Mouse (Mus musculus) liver, embryonic 15.5 days (tissue): ENCODE results near the gene Mdga1. TPM values are rescaled to one million over a fixed set of nuclear protein-coding genes. Genes with fewer than 3 reads are reported as not detected.
A peak's percentile ranks its signal among the peaks of the same experiment; 100 is the strongest.

ENCODE experiments used
- ATAC-seq: fragments of 200-750 bp; cut with Nextera tagmentation; 2 replicates; pipeline ENCODE4 v1.8.0; 2017; ENCODE audit warnings: moderate number of reproducible peaks, mild to moderate bottlenecking, moderate library complexity; ENCODE audit not compliant: insufficient read depth
- H3K27ac ChIP-seq: fragments of 300-500 bp; sonication (generic); replicated peaks from 2 replicates; pipeline ENCODE4 v1.5.1; 2015; ENCODE audit warnings: mild to moderate bottlenecking, inconsistent platforms
- H3K27me3 ChIP-seq: fragments of 300-500 bp; sonication (generic); 2 replicates; pipeline ENCODE4 v1.6.1; 2015; ENCODE audit warnings: mild to moderate bottlenecking, inconsistent platforms
- H3K36me3 ChIP-seq: fragments of 300-500 bp; sonication (generic); replicated peaks from 2 replicates; pipeline ENCODE4 v1.6.1; 2015; ENCODE audit warnings: moderate library complexity, mild to moderate bottlenecking, inconsistent platforms
- H3K4me1 ChIP-seq: fragments of 300-500 bp; sonication (generic); replicated peaks from 2 replicates; pipeline ENCODE4 v1.6.1; 2015; ENCODE audit warnings: inconsistent platforms
- H3K4me2 ChIP-seq: fragments of 300-500 bp; sonication (generic); 2 replicates; pipeline ENCODE4 v1.6.1; 2015; ENCODE audit warnings: moderate library complexity, mild to moderate bottlenecking, inconsistent platforms
- H3K4me3 ChIP-seq: fragments of 300-500 bp; sonication (generic); replicated peaks from 2 replicates; pipeline ENCODE4 v1.5.1; 2015; ENCODE audit warnings: mild to moderate bottlenecking, inconsistent platforms
- H3K9ac ChIP-seq: fragments of 300-500 bp; sonication (generic); 2 replicates; pipeline ENCODE4 v1.6.1; 2015; ENCODE audit warnings: moderate library complexity, mild to moderate bottlenecking, inconsistent platforms
- H3K9me3 ChIP-seq: fragments of 300-500 bp; sonication (generic); replicated peaks from 2 replicates; pipeline ENCODE4 v1.6.1; 2016; ENCODE audit warnings: inconsistent platforms
- WGBS: fragments of 180-500 bp; shearing (Covaris S2); methylation state at CpG from one replicate; pipeline ENCODE4 v1.1.7; 2015; ENCODE audit warnings: mixed read lengths; ENCODE audit not compliant: insufficient replicate concordance; 5-methylcytosine and 5-hydroxymethylcytosine counted together
- polyA plus RNA-seq: library from polyadenylated mRNA; unstranded; fragments of >200 nt; fragmentation: Nextera tagmentation; extraction: Ambion mirVana; gene quantifications from 2 replicates; pipeline ENCODE4 v1.2.1, GENCODE M21; 2015

Gene Mdga1
- polyA plus RNA-seq, 1 experiment from 2014 or later = 1.1 TPM

GRCm38 (mm10) chr17:29950574-29950973 lies 19.3 kb downstream of the Mdga1 start:
- no peaks in the 10 kb centered on the region for H3K36me3 ChIP-seq
- H3K9ac ChIP-seq = no peak overlapping the region
- no peaks in the 10 kb centered on the region for H3K9me3 ChIP-seq
- WGBS = 67% methylated on average over 8 of the region's 8 CpGs
- H3K4me2 ChIP-seq = no peak overlapping the region
- no peak overlapping the region for H3K4me3 ChIP-seq
- H3K27me3 ChIP-seq = 0 out of 2 replicates have a peak, but pooled peaks cover 3% of the 10 kb centered on the region
- no peak for ATAC-seq
- H3K27ac ChIP-seq = no peak overlapping the region
- H3K4me1 ChIP-seq = no peaks in the 10 kb centered on the region

DNA sequence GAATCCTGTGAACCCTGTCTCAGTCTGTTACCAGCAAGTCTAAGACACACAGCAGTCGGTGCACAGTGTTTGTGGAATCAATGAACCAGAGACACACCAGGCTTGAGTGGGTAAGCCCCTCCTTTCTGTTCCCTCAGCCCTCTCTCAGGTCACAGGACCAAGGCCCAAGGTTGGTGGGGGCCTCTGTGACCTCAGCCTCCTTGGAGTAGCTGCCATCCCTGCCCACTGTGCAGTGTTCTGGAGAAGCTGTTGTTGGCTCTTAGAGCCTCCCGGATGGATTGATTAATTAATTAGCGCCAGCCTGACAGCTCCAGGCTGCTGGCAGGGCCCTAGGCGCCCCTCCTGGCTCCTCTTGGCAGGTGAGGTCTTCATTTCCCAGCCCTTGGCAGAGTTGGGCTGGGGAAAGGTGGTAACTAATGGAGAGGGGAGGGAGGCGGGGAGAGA lies 22.6 kb downstream of the Mdga1 start:
- no peak overlapping the region for H3K4me3 ChIP-seq
- 0 out of 2 replicates have a peak, but pooled peaks cover 3% of the 10 kb centered on the region for H3K27me3 ChIP-seq
- no peak overlapping the region for H3K9ac ChIP-seq
- no peaks in the 10 kb centered on the region for H3K4me1 ChIP-seq
- no peak for ATAC-seq
- no peak overlapping the region for H3K4me2 ChIP-seq
- WGBS = 49% methylated on average over 5 of the region's 5 CpGs
- no peaks in the 10 kb centered on the region for H3K36me3 ChIP-seq
- no peaks in the 10 kb centered on the region for H3K9me3 ChIP-seq
- H3K27ac ChIP-seq = no peak overlapping the region

GRCm38 (mm10) chr17:29944376-29944775 lies 25.5 kb downstream of the Mdga1 start:
- Histone ChIP-seq H3K27me3 (peaks cover 8% of the 10 kb centered on the region; the same call in 1 of the 2 replicates), H3K9ac (no peak overlapping the region), H3K9me3 (no peaks in the 10 kb centered on the region), H3K4me1 (no peaks in the 10 kb centered on the region), H3K4me3 (no peak overlapping the region), H3K4me2 (no peak overlapping the region), H3K36me3 (no peaks in the 10 kb centered on the region), H3K27ac (no peak overlapping the region)
- no peak for ATAC-seq
- WGBS = 55% methylated on average over 11 of the region's 11 CpGs

GRCm38 (mm10) chr17:29939011-29939410 lies 30.9 kb downstream of the Mdga1 start:
- ATAC-seq = no peak
- H3K27ac ChIP-seq = no peak overlapping the region
- H3K27me3 ChIP-seq = peaks cover 6% of the 10 kb centered on the region; the same call in 1 of the 2 replicates
- WGBS = 74% methylated on average over 5 of the region's 5 CpGs
- H3K9ac ChIP-seq = no peak overlapping the region
- H3K4me2 ChIP-seq = no peak overlapping the region
- no peaks in the 10 kb centered on the region for H3K36me3 ChIP-seq
- H3K4me3 ChIP-seq = no peak overlapping the region
- no peaks in the 10 kb centered on the region for H3K4me1 ChIP-seq
- H3K9me3 ChIP-seq = no peaks in the 10 kb centered on the region

DNA sequence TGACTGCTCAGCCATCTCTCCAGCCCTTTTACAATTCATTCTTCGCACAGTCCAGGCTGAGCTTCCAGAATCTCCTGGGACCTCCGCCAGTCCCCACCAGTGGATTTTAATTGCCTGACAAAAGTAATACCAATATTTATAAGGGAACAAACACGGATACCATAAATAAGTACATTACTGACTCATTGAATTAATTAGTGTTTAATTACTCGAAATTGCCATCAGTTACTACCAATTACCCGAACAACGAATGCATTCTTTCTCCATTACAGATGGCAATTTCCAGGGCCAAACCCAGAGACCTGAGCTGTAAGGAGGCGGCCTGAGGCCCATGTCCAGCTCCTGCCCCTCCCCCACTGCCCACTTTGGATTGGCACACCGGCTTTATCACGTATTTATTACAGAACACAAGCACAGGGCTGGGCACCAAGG lies 32.5 kb downstream of the Mdga1 start:
- 65% methylated on average over 9 of the region's 9 CpGs for WGBS
- H3K27me3 ChIP-seq = peaks cover 10% of the 10 kb centered on the region; the same call in 1 of the 2 replicates
- ATAC-seq = no peak
- no peak overlapping the region for H3K4me3 ChIP-seq
- H3K4me1 ChIP-seq = no peaks in the 10 kb centered on the region
- no peaks in the 10 kb centered on the region for H3K9me3 ChIP-seq
- no peak overlapping the region for H3K9ac ChIP-seq
- no peak overlapping the region for H3K4me2 ChIP-seq
- no peaks in the 10 kb centered on the region for H3K36me3 ChIP-seq
- H3K27ac ChIP-seq = no peak overlapping the region

DNA sequence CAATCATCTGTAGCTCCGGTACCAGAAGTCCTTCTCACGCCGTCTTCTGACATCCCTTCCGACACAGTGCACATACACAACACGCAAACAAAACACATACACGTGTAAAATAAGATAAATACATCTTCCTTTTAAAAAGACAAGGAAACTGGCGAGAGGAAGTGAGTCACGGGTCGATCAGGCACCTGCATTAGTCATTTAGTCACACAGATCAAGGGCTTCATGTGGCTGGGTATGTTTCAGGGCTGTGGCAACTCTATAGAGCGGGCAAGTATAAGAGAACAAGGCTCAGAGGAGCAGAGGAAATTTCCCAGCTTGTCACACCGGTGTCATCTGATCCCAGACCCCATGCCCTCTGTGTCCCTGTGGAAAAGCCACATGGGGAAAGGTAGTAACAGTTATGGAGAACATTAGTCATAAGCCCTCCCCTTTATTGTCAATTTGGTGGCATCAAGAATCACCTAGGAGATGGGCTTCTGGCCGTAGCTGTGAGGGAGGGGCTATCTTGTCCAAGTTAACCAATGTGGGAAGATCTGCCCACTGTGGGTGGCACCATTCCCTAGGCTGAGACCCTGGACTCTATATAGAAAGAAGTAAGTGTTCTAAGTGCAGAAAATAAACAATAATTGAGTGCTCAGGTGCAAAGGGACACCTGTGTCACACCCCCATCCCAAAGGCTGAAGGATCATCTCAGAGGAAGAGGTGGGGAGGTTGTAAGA lies 35.6 kb downstream of the Mdga1 start:
- Histone ChIP-seq H3K27ac (no peak overlapping the region), H3K9ac (no peak overlapping the region), H3K27me3 (peaks cover 16% of the 10 kb centered on the region), H3K4me2 (no peak overlapping the region), H3K4me3 (no peak overlapping the region), H3K9me3 (no peaks in the 10 kb centered on the region), H3K4me1 (no peaks in the 10 kb centered on the region; the same call in 1 of the 2 replicates), H3K36me3 (no peaks in the 10 kb centered on the region)
- 64% methylated on average over 12 of the region's 12 CpGs for WGBS
- no peak for ATAC-seq

DNA sequence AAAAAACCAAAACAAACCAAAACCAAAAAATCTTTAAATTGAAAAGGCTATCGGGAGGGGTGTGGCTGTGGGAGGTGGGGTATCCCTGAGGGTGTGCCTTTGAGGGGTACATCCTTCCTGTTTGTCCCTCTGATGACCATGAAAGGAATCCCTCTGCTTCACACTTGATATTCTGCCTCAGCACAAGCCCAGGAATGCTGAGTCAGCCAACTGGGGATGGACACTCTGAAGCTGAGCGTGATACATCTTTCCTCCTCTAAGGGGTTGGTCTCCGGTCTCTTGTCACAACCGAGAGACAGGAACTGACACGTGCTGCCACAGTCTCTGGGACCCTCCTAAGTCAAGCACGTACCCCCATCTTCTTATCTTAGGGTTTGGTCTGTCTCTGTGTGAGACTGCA lies 37.1 kb downstream of the Mdga1 start:
- H3K9me3 ChIP-seq = no peaks in the 10 kb centered on the region
- H3K4me3 ChIP-seq = no peak overlapping the region
- no peak for ATAC-seq
- H3K4me2 ChIP-seq = no peak overlapping the region
- peaks cover 22% of the 10 kb centered on the region for H3K27me3 ChIP-seq
- WGBS = 43% methylated on average over 6 of the region's 6 CpGs
- no peak overlapping the region for H3K9ac ChIP-seq
- H3K36me3 ChIP-seq = no peaks in the 10 kb centered on the region
- H3K27ac ChIP-seq = no peak overlapping the region
- peaks cover 11% of the 10 kb centered on the region for H3K4me1 ChIP-seq

DNA sequence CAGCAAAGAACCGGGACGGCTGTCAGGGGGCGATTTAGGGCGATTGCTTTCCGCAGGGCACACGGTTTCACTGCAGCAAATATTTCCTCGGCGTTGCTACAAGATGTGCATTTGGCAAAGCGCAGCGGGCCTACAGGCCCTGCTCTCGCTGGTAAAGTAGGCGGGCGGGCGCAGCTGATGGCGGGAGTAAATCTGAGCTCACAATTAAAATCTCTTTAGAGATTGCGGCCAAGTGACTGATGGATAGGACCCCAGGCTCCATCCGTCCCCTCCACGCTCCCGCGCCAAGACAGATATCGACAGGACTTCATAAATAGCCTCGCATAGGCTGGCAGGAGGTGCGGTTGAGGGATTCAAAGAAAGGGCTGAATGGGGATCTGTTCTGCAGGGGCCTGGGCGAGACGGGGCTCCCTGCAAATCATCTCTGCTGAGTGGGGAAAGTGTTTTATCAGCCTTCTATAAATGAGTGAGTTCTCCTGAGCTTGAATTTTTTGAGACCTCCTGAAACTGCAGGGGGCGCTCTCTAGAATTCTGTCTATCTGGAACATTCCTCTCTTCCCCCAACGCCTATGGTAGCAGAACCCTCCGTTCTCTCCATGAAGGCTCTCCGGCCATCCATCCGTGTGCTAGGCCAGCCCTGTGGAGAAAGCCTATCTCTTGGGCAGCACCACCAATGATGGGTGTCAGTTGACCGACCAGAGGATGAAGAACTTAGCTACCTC lies 38.5 kb downstream of the Mdga1 start:
- Histone ChIP-seq H3K4me3 (no peak overlapping the region), H3K4me2 (no peak overlapping the region), H3K27ac (no peak overlapping the region), H3K4me1 (peaks cover 11% of the 10 kb centered on the region), H3K9ac (no peak overlapping the region), H3K27me3 (peaks cover 33% of the 10 kb centered on the region), H3K36me3 (no peaks in the 10 kb centered on the region), H3K9me3 (no peaks in the 10 kb centered on the region)
- 77% methylated on average over 31 of the region's 31 CpGs for WGBS
- no peak for ATAC-seq

DNA sequence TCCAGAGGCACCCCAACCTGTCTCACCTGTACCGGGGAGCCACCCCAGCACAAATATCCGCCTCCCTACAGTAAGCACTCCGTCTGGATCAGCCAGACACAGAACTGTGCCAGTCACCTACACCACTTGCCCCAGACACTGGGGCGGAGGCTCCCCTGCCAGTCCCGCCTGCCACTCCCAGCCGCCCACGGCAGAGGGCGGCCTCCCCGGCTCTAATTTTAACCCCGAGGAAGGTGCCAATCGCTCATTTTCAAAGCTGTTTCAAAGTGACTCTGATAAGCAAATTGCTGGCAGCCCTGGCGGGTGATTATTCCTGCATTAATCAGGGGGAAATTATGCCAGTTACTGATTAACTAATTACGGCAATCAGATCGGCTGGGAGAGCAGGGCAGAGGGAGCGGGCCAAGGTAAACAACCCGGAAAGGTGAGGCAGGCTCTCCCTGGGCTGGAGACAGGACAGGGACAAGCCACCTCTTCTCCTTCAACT lies 41.1 kb downstream of the Mdga1 start:
- Histone ChIP-seq H3K27ac (no peak overlapping the region), H3K4me1 (peaks cover 11% of the 10 kb centered on the region), H3K36me3 (no peaks in the 10 kb centered on the region), H3K4me3 (0 out of 2 replicates have a peak overlapping the region, but pooled peaks have one; percentile 17), H3K27me3 (peaks cover 33% of the 10 kb centered on the region), H3K9me3 (no peaks in the 10 kb centered on the region), H3K4me2 (peak overlapping the region; percentile 46), H3K9ac (no peak overlapping the region)
- no peak for ATAC-seq
- WGBS = 16% methylated on average over 16 of the region's 16 CpGs

GRCm38 (mm10) chr17:29925608-29926606 lies 44.0 kb downstream of the Mdga1 start:
- Histone ChIP-seq H3K4me1 (peaks cover 11% of the 10 kb centered on the region), H3K9ac (no peak overlapping the region), H3K27ac (no peak overlapping the region), H3K36me3 (no peaks in the 10 kb centered on the region), H3K4me2 (no peak overlapping the region), H3K27me3 (peaks cover 32% of the 10 kb centered on the region), H3K9me3 (no peaks in the 10 kb centered on the region), H3K4me3 (no peak overlapping the region)
- no peak for ATAC-seq
- WGBS = 57% methylated on average over 26 of the region's 26 CpGs
